Mouse (Mus musculus) heart, adult 2 months (tissue): ENCODE measurements at regions not wholly inside any gene's neighbourhood (a gene's known extent, or its start where the extent isn't known, plus 50 kb on each side); places are given as distances from the start of the nearest gene placed in this dataset.

Experiments
- CTCF ChIP-seq: fragments of 200-600 bp; IDR thresholded peaks from 2 replicates; pipeline ENCODE4 v1.8.1; 2022; ENCODE audit warnings: antibody characterized with exemption, mild to moderate bottlenecking, moderate library complexity
- EP300 ChIP-seq: fragments of 200-500 bp; IDR thresholded peaks from 2 replicates; pipeline ENCODE4 v1.6.1; 2011; ENCODE audit warnings: low read depth, low read length, control low read depth; ENCODE audit not compliant: insufficient read depth
- POLR2A ChIP-seq: fragments of 200-500 bp; IDR thresholded peaks from 2 replicates; pipeline ENCODE4 v1.6.1; 2011; ENCODE audit warnings: mild to moderate bottlenecking, low read depth, low read length, control low read depth; ENCODE audit not compliant: insufficient read depth

- no peak for TF ChIP-seq EP300
- TF ChIP-seq CTCF: 0 out of 2 replicates have a peak, but pooled peaks have one; percentile 10
- TF ChIP-seq POLR2A: no peak
Measured at GRCm38 (mm10) chr9:63862427-63862826, 104.6 kb upstream of the Smad3 start.
